Mouse (Mus musculus) cortical plate, adult 2 months (tissue): ENCODE results near the gene Emc4. TPM values are rescaled to one million over a fixed set of nuclear protein-coding genes. Genes with fewer than 3 reads are reported as not detected.

Experiments used
- H3K27ac ChIP-seq: fragments of 200-500 bp; 2 replicates; pipeline ENCODE4 v1.5.1; 2012; ENCODE audit warnings: low read length, control low read depth, inconsistent platforms; ENCODE audit not compliant: insufficient read depth
- H3K4me1 ChIP-seq: fragments of 200-500 bp; 2 replicates; pipeline ENCODE4 v1.6.1; 2011; ENCODE audit warnings: low read length; ENCODE audit not compliant: control insufficient read depth, insufficient read depth
- H3K4me3 ChIP-seq: fragments of 200-500 bp; 2 replicates; pipeline ENCODE4 v1.5.1; 2011; ENCODE audit warnings: mild to moderate bottlenecking, low read length, control low read depth; ENCODE audit not compliant: insufficient read depth
- CTCF ChIP-seq: fragments of 200-500 bp; IDR thresholded peaks from 2 replicates; pipeline ENCODE4 v1.5.1; 2011; ENCODE audit warnings: mild to moderate bottlenecking, control low read depth, low read length; ENCODE audit not compliant: insufficient read depth; ENCODE audit errors: extremely low read depth
- POLR2A ChIP-seq: fragments of 200-500 bp; IDR thresholded peaks from 2 replicates; pipeline ENCODE4 v1.6.1; 2011; ENCODE audit warnings: mild to moderate bottlenecking, low read length, control low read depth; ENCODE audit not compliant: insufficient read depth; ENCODE audit errors: extremely low read depth
- polyA plus RNA-seq: library from polyadenylated mRNA; depleted of rRNA; stranded (reverse); fragments of >200 nt; gene quantifications from 2 replicates; pipeline ENCODE4 v1.2.3, GENCODE M21; 2012

The Emc4 gene
- polyA plus RNA-seq, 1 experiment, result 230 TPM

DNA sequence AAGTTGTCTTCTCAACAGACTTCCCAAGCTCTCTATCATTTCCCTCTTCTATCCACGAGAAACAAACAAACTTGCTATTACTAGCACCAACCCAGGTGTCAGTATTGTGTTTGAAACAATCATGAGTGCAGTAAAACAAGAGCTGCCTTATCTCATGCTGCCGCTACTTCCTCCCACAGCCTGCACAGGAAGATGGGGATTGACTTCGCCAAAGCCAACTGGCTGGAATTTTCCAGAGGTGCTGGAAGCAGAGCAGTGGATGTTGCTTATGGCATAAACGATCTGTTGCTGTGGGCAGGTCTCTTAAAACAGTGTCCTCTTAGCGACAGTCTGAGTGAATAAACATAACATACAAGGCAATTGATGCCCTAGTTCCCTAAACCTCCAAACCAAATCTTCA is 6.8 kb upstream of the Emc4 start:
- no peak for TF ChIP-seq POLR2A
- no peak for TF ChIP-seq CTCF
- Histone ChIP-seq H3K27ac (no peak overlapping the region), H3K4me3 (no peak overlapping the region), H3K4me1 (no peaks in the 10 kb centered on the region)

GRCm38 (mm10) chr2:112373141-112373540 is 5.3 kb upstream of the Emc4 start:
- Histone ChIP-seq H3K4me1 (no peaks in the 10 kb centered on the region), H3K27ac (no peak overlapping the region), H3K4me3 (no peak overlapping the region)
- TF ChIP-seq POLR2A, result no peak
- no peak for TF ChIP-seq CTCF

DNA sequence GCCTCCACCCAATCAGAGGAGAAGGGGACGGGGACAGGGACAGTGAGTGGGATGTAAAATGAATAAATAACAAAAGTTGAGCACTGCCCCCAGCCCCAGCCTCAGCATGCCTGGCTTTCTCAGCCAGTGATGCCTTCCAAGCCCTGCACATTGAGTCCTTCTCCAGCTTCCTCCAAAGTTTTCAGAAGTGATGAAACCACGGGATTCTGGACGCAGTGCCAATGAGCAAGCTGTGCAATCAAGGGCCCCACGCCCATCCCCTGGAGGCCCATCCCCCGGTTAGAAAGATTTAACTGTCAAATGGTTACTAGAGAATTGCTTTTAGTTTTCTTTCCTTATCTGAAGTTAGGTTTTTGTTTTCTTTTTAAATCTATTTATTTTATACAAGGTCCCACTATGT is 2.1 kb upstream of the Emc4 start:
- TF ChIP-seq CTCF (no peak), POLR2A (no peak)
- Histone ChIP-seq H3K27ac (no peak overlapping the region), H3K4me3 (no peak overlapping the region), H3K4me1 (no peaks in the 10 kb centered on the region)

DNA sequence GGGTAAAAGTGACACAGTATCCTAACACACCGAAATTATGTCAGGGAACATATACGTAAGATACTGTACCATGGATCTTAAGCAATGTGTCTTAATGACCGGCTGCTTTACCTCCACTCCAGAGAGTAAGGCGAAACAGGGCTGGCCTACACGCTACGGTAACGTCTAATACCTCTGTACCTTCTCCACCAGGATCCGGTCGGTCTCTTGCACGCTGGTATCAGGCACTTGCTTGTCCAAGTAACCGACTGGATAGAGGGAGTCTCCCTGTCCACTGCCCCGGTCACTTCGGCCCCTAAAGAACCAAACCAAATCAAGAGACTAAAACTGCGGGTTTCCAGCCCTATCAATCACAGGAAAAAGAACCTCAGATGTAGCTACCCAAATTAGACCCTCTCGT is 605 bp downstream of the Emc4 start:
- Histone ChIP-seq H3K4me3 (peak overlapping the region; percentile 85), H3K4me1 (no peaks in the 10 kb centered on the region), H3K27ac (no peak overlapping the region)
- no peak for TF ChIP-seq CTCF

DNA sequence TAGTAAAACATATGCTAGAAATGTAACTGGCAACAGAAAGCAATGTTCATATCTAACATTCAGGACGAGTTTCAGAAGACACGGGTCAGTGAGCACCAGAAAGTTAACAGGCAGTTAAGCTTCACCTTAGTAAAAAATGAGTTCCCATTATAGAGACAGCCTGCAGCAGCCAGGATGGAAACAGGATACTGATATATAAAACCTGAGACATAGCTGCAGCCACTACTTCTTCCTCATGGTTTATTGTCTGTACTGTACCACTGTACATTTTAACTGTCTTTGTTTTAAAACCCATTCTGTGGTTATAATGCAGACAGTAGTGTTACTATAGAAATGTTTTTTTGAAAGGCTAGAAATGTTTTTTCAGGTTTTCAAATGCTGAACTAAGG is 7.1 kb downstream of the Emc4 start:
- Histone ChIP-seq H3K4me3 (no peak overlapping the region), H3K27ac (no peak overlapping the region), H3K4me1 (no peaks in the 10 kb centered on the region)
- TF ChIP-seq CTCF, result no peak
- no peak for TF ChIP-seq POLR2A

DNA sequence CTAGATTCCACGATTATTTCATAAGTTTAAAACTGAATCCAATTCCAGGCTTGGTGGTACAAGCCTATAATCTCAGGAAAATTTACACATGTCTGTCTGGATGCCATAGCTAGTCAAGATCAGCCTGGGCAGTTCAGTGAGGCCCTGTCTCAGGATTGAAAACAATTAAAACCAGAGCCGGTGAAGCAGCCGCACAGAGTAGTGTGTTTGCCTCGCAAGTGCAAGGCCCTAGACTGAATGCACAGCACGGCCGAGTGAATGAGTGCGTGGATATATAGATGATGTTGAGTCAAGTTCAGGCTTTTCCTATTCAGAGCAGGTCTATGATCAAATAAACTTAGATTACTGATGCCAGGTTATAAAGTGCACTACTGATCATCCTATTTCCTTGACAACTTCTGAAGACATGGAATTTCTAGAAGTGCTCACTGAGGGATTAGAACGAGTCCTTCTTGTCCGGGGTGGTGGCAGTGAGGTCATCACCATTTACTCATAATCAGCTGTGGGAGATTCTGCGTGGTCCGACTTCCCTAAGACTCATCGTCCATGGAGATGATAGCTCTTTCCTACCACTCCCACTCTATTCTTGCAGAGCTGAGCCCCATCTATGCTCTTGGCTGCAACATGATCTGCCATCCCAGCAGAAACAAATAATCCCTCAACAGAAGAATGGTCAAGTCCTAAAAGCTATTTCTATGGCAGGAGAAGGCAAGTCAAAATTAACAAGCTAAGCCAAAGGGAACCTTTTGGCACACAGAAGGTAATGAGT is 7.6 kb downstream of the Emc4 start:
- Histone ChIP-seq H3K4me1 (no peaks in the 10 kb centered on the region), H3K27ac (no peak overlapping the region), H3K4me3 (no peak overlapping the region)
- TF ChIP-seq POLR2A (no peak), CTCF (no peak)

DNA sequence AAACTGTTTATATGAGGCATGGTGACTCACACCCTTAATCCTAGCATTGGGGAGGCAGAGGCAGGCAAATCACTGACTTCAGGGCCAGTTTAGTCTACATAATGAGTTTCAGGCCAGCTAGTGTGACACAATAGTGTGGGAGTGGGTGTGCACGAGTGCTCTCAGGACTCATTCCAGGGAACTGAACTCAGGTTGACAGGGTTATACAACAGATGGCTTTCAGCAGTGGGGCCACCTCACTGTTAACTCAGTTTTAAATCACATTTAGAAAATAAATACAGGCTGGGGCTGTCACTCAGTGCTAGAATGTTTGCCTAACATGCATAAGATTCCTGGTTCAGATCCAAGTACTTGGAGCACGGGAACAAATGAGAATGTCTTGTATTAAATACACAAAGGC is 8.2 kb downstream of the Emc4 start:
- H3K4me1 ChIP-seq, result no peaks in the 10 kb centered on the region
- no peak overlapping the region for H3K27ac ChIP-seq
- TF ChIP-seq POLR2A (no peak), CTCF (no peak)
- H3K4me3 ChIP-seq, result no peak overlapping the region

GRCm38 (mm10) chr2:112353685-112354455 is 14.0 kb downstream of the Emc4 start:
- TF ChIP-seq CTCF, result no peak
- H3K4me1 ChIP-seq, result no peaks in the 10 kb centered on the region
- no peak overlapping the region for H3K4me3 ChIP-seq
- H3K27ac ChIP-seq, result no peak overlapping the region

DNA sequence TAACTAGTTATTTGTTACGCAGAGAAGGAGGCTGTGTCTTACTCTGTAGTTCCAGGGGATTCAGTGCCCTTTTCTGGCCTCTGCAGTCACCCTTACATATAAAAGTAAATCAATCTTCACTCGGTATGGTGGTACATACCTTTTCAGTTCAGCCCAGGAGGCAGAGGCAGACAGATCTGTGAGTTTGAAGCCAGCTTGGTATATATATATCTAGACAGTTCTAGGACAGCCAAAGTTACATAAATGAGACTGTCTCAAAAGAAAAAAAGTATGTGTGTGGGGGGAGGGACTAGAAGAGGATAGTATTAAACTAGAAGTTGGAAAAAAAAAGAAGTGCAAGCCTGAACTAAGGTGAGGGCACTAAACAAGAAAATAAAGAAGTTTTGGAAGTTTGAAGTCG is 19.6 kb downstream of the Emc4 start:
- H3K27ac ChIP-seq, result no peak overlapping the region
- TF ChIP-seq POLR2A, result no peak
- TF ChIP-seq CTCF, result no peak
- no peaks in the 10 kb centered on the region for H3K4me1 ChIP-seq
- no peak overlapping the region for H3K4me3 ChIP-seq

- Histone ChIP-seq H3K27ac (no peak overlapping the region), H3K4me3 (no peak overlapping the region), H3K4me1 (no peaks in the 10 kb centered on the region)
- TF ChIP-seq POLR2A (no peak), CTCF (no peak)
Measured at GRCm38 (mm10) chr2:112341117-112341516, 26.7 kb downstream of the Emc4 start.
